Mouse (Mus musculus): ENCODE results near the gene Ankrd13d. TPM values are rescaled to one million over a fixed set of nuclear protein-coding genes. Genes with fewer than 3 reads are reported as not detected.

Gene Ankrd13d
- polyA plus RNA-seq, 1 experiment = 2.2 TPM

DNA sequence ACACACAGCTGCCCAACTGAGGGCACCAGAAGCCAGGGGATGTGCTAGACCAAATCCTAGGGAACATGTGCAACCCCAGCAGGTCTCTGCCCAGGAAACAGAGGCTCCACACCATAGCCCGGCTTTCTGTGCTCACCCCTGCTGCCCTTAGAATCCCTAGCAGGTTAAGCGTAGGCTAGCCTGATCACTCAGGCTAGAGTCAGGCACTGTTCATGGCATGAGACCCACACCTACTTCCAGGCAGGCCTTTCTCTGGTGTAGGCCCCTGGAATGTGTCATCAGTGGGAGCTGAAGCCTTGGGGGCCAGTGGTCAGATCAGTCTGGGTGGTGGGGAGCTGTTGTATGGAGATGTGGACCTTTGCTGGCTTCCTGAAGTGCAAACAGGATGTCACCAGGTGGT lies 13.7 kb upstream of the Ankrd13d start:
- Histone ChIP-seq H3K4me3 (ENCODE audit: insufficient read depth, poor library complexity, severe bottlenecking) (no peak overlapping the region), H3ac (ENCODE audit: control insufficient read depth, insufficient read length, low read depth) (no peak overlapping the region), H3K36me3 (ENCODE audit: control insufficient read depth, insufficient read depth) (peaks cover 13% of the 10 kb centered on the region), H3K79me2 (ENCODE audit: control insufficient read depth, insufficient read depth) (peaks cover 76% of the 10 kb centered on the region), H3K27me3 (ENCODE audit: control insufficient read depth, insufficient read depth, insufficient read length) (no peaks in the 10 kb centered on the region), H3K79me3 (ENCODE audit: low read depth) (peaks cover 30% of the 10 kb centered on the region)
- TF ChIP-seq MYOD1 (IDR thresholded peaks at IDR 0.05; ENCODE audit: control insufficient read depth, insufficient read length, low read depth) (no peak), MAX (IDR thresholded peaks at IDR 0.05) (no peak), MYOG (IDR thresholded peaks at IDR 0.05; ENCODE audit: control insufficient read depth, extremely low read depth, insufficient read length) (no peak), USF1 (IDR thresholded peaks at IDR 0.05; ENCODE audit: low read depth) (no peak), CEBPB (IDR thresholded peaks at IDR 0.05; ENCODE audit: low read depth) (no peak), CTCF (IDR thresholded peaks at IDR 0.05; ENCODE audit: control insufficient read depth, insufficient read depth, insufficient read length) (no peak), FOSL1 (IDR thresholded peaks at IDR 0.05; ENCODE audit: insufficient read depth, low read length, poor library complexity, severe bottlenecking) (no peak)

DNA sequence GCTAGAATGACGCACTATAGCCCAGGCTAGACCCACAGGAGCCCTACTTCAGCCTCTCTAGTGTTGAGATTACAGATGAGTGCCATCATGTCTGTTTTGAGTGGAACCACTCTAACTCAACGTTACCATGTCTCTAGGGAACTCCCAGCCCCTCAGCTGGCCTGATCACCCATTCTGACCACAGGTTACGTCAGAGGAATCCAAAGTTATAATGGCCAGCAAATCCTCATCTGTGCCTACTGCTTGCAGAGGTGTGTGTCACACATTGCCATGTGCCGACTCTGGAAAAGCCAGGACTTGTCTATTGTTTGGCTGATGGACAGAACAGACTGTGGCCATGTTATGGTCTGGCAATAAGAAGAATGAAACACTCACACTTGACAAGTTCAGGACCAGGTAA lies 12.5 kb upstream of the Ankrd13d start:
- peaks cover 24% of the 10 kb centered on the region for H3K36me3 ChIP-seq (ENCODE audit: control insufficient read depth, insufficient read depth)
- H3K79me2 ChIP-seq (ENCODE audit: control insufficient read depth, insufficient read depth) = peaks cover 64% of the 10 kb centered on the region
- peaks cover 22% of the 10 kb centered on the region for H3K79me3 ChIP-seq (ENCODE audit: low read depth)
- no peak overlapping the region for H3K4me3 ChIP-seq (ENCODE audit: insufficient read depth, poor library complexity, severe bottlenecking)
- no peak overlapping the region for H3ac ChIP-seq (ENCODE audit: control insufficient read depth, insufficient read length, low read depth)
- TF ChIP-seq CTCF (IDR thresholded peaks at IDR 0.05; ENCODE audit: control insufficient read depth, insufficient read depth, insufficient read length) (no peak), FOSL1 (IDR thresholded peaks at IDR 0.05; ENCODE audit: insufficient read depth, low read length, poor library complexity, severe bottlenecking) (no peak), MYOD1 (IDR thresholded peaks at IDR 0.05; ENCODE audit: control insufficient read depth, insufficient read length, low read depth) (no peak), MAX (IDR thresholded peaks at IDR 0.05) (no peak), CEBPB (IDR thresholded peaks at IDR 0.05; ENCODE audit: low read depth) (no peak), USF1 (IDR thresholded peaks at IDR 0.05; ENCODE audit: low read depth) (no peak), MYOG (IDR thresholded peaks at IDR 0.05; ENCODE audit: control insufficient read depth, extremely low read depth, insufficient read length) (no peak)
- H3K27me3 ChIP-seq (ENCODE audit: control insufficient read depth, insufficient read depth, insufficient read length) = no peaks in the 10 kb centered on the region

DNA sequence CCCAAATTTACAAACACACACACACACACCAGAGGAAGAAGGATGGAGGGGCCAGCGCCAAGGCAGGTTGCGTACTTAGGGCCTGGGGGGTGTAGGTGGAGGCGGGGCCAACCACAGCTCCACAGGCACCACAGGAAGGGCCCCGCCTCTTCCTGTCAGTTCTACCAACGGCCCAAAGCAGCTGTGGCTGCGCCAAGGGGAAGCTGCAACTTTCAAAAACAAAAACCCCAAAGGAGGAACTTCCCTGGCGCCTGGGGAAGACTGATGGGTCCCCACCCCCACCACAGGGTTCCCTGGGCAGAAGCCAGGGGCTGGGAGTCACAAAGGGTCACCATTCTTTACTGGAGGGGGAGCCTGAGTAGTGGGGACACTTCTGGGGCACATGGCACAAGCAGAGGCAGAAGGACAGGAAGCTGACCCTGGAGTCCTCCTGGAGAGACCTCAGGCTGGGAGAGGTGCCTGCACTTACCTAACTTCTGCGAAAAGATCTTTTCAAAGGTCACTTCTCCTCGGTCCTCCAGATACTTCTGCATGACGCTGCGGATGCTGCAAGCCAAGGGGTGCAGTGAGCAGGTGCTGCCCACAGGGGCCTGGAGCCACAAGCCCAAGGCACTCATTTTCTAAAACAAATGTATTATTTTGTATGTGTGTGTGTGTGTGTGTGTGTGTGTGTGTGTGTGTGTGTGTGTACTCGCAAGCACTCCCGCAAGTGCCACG lies 11.6 kb upstream of the Ankrd13d start:
- Histone ChIP-seq H3K27me3 (ENCODE audit: control insufficient read depth, insufficient read depth, insufficient read length) (no peaks in the 10 kb centered on the region), H3K79me2 (ENCODE audit: control insufficient read depth, insufficient read depth) (peaks cover 55% of the 10 kb centered on the region), H3K36me3 (ENCODE audit: control insufficient read depth, insufficient read depth) (peaks cover 32% of the 10 kb centered on the region), H3ac (ENCODE audit: control insufficient read depth, insufficient read length, low read depth) (no peak overlapping the region), H3K79me3 (ENCODE audit: low read depth) (peaks cover 18% of the 10 kb centered on the region), H3K4me3 (ENCODE audit: insufficient read depth, poor library complexity, severe bottlenecking) (no peak overlapping the region)
- TF ChIP-seq MYOG (IDR thresholded peaks at IDR 0.05; ENCODE audit: control insufficient read depth, extremely low read depth, insufficient read length) (no peak), FOSL1 (IDR thresholded peaks at IDR 0.05; ENCODE audit: insufficient read depth, low read length, poor library complexity, severe bottlenecking) (no peak)

DNA sequence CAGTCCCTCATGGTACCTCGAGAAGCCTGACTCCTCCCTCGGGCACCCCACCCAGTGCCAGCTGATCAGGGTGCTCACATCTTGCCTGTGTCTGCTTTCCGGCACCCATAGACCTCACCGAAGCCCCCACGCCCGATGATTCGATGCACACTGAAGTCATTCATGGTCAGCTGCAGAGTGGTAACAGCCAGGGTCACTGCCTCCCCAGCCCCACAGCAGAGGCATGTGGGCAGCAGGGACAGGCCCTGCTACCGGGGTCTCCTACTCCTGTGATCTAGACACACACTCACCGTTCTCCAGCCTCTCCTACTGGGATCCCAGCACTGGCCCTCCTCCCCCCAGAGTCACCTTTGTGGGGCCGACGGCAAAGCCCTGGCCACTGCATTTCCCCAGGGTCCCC lies 8.2 kb upstream of the Ankrd13d start:
- no peak overlapping the region for H3K4me3 ChIP-seq (ENCODE audit: insufficient read depth, poor library complexity, severe bottlenecking)
- H3K79me3 ChIP-seq (ENCODE audit: low read depth) = no peaks in the 10 kb centered on the region
- H3ac ChIP-seq (ENCODE audit: control insufficient read depth, insufficient read length, low read depth) = no peak overlapping the region
- peaks cover 49% of the 10 kb centered on the region for H3K36me3 ChIP-seq (ENCODE audit: control insufficient read depth, insufficient read depth)
- H3K79me2 ChIP-seq (ENCODE audit: control insufficient read depth, insufficient read depth) = peaks cover 21% of the 10 kb centered on the region
- TF ChIP-seq FOSL1 (IDR thresholded peaks at IDR 0.05; ENCODE audit: insufficient read depth, low read length, poor library complexity, severe bottlenecking) = no peak
- TF ChIP-seq MAX (IDR thresholded peaks at IDR 0.05) = no peak
- TF ChIP-seq CEBPB (IDR thresholded peaks at IDR 0.05; ENCODE audit: low read depth) = no peak
- no peak for TF ChIP-seq MYOD1 (IDR thresholded peaks at IDR 0.05; ENCODE audit: control insufficient read depth, insufficient read length, low read depth)
- TF ChIP-seq CTCF (IDR thresholded peaks at IDR 0.05; ENCODE audit: control insufficient read depth, insufficient read depth, insufficient read length) = no peak
- TF ChIP-seq USF1 (IDR thresholded peaks at IDR 0.05; ENCODE audit: low read depth) = no peak
- TF ChIP-seq MYOG (IDR thresholded peaks at IDR 0.05; ENCODE audit: control insufficient read depth, extremely low read depth, insufficient read length) = no peak
- no peaks in the 10 kb centered on the region for H3K27me3 ChIP-seq (ENCODE audit: control insufficient read depth, insufficient read depth, insufficient read length)

DNA sequence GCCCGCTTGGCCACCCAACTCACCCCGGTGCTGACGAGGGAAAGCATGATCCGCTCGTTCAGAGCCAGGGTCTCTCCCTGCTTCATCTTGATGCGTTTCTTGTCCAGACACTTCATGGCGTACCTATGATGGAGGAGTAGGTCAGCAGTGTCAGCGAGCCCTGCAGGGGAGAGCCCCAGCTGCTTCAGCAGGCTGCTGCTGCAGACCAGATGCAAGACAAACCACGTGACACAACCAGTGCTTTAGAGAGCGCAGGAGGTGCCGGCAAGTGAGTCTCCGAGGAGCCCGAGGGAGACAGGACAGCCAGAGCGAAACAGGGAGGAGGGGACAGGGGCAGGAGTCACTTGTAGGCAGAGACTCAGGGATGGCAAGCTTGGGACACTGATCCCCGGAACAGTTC lies 7.8 kb upstream of the Ankrd13d start:
- Histone ChIP-seq H3K36me3 (ENCODE audit: control insufficient read depth, insufficient read depth) (peaks cover 49% of the 10 kb centered on the region), H3K27me3 (ENCODE audit: control insufficient read depth, insufficient read depth, insufficient read length) (no peaks in the 10 kb centered on the region), H3ac (ENCODE audit: control insufficient read depth, insufficient read length, low read depth) (no peak overlapping the region), H3K79me3 (ENCODE audit: low read depth) (no peaks in the 10 kb centered on the region), H3K4me3 (ENCODE audit: insufficient read depth, poor library complexity, severe bottlenecking) (no peak overlapping the region), H3K79me2 (ENCODE audit: control insufficient read depth, insufficient read depth) (peaks cover 17% of the 10 kb centered on the region)
- TF ChIP-seq MYOG (IDR thresholded peaks at IDR 0.05; ENCODE audit: control insufficient read depth, extremely low read depth, insufficient read length) = no peak
- no peak for TF ChIP-seq CEBPB (IDR thresholded peaks at IDR 0.05; ENCODE audit: low read depth)
- TF ChIP-seq USF1 (IDR thresholded peaks at IDR 0.05; ENCODE audit: low read depth) = no peak
- TF ChIP-seq MAX (IDR thresholded peaks at IDR 0.05) = no peak

DNA sequence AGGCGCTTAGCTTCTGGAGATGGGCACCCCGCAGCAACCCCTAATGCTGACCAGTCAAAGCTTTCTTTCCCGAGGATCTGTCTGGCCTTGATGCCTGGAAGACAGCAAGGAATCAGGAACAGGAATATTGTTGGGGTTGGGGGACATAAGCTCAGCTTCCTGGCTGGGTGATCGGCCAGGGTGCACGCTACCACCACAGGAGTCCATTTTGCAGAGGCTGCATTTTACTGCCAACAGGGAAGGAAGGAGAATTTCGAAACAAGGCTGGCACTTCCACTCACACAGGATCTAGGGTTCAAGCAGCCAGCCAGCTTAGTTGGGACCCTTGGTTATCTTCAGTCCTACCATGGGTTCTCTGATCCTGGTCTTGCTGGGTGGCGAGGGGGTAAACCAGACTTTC lies 716 bp upstream of the Ankrd13d start:
- TF ChIP-seq CTCF (IDR thresholded peaks at IDR 0.05; ENCODE audit: control insufficient read depth, insufficient read depth, insufficient read length) = no peak
- no peak for TF ChIP-seq USF1 (IDR thresholded peaks at IDR 0.05; ENCODE audit: low read depth)
- no peak for TF ChIP-seq MYOD1 (IDR thresholded peaks at IDR 0.05; ENCODE audit: control insufficient read depth, insufficient read length, low read depth)
- no peak for TF ChIP-seq CEBPB (IDR thresholded peaks at IDR 0.05; ENCODE audit: low read depth)
- no peak for TF ChIP-seq MYOG (IDR thresholded peaks at IDR 0.05; ENCODE audit: control insufficient read depth, extremely low read depth, insufficient read length)
- no peak for TF ChIP-seq FOSL1 (IDR thresholded peaks at IDR 0.05; ENCODE audit: insufficient read depth, low read length, poor library complexity, severe bottlenecking)
- TF ChIP-seq MAX (IDR thresholded peaks at IDR 0.05) = no peak
- Histone ChIP-seq H3K4me3 (ENCODE audit: insufficient read depth, poor library complexity, severe bottlenecking) (no peak overlapping the region), H3ac (ENCODE audit: control insufficient read depth, insufficient read length, low read depth) (no peak overlapping the region), H3K79me2 (ENCODE audit: control insufficient read depth, insufficient read depth) (no peaks in the 10 kb centered on the region), H3K79me3 (ENCODE audit: low read depth) (no peaks in the 10 kb centered on the region), H3K27me3 (ENCODE audit: control insufficient read depth, insufficient read depth, insufficient read length) (no peaks in the 10 kb centered on the region), H3K36me3 (ENCODE audit: control insufficient read depth, insufficient read depth) (peaks cover 9% of the 10 kb centered on the region)

Data from C2C12 (cell line).